Mouse (Mus musculus) WW6 (cell line): Measurements from ENCODE around the gene Bmyc.
"Not testable (repeated sequence)": the region's sequence is repeated elsewhere in the genome, so short reads cannot be mapped to it uniquely, and the experiment has no call there.

ENCODE experiments used
- DNase-seq: peaks from one replicate; pipeline ENCODE4 v3.0.0-alpha.2; 2013; ENCODE audit warnings: low read depth, low spot score

Bmyc gene

DNA sequence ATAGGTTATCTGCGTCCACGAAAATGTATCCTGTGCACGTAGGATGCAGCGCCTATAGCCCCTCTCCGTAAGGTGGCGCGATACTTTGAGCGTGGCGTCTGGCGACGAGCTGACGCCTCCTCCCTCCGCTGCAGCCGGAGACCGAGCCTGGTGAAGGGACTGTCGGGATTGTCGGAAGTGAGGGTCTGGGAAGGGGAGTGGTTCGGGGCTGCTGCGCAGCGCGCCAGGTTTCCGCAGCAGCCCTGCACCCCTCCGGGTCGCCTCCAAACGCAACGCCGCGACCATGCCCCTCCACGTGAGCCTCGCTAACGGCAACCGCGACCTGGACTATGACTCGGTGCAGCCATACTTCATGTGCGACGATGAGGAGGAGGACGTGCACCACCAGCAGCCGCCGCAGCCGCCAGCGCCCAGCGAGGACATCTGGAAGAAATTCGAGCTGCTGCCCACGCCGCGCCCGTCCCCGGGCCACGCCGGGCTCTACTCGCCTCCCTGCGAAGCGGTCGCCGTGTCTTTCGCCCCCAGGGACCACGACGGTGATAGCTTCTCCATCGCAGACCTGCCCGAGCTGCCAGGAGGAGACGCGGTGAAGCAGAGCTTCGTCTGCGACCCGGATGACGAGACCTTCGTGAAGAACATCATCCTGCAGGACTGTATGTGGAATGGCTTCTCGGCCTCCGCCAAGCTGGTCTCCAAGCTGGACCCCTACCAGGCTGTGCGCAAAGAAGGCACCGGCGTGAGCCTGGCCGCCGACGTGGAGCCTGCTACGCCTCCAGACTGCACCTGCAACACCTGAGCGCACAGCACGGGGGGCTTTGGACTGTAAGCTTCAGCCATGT is at the start of gene Bmyc:
Gene Bmyc, plus strand, starts transcription at position 97 of the 839 bp plus-strand sequence.
- DNase-seq = peak; percentile 70

DNA sequence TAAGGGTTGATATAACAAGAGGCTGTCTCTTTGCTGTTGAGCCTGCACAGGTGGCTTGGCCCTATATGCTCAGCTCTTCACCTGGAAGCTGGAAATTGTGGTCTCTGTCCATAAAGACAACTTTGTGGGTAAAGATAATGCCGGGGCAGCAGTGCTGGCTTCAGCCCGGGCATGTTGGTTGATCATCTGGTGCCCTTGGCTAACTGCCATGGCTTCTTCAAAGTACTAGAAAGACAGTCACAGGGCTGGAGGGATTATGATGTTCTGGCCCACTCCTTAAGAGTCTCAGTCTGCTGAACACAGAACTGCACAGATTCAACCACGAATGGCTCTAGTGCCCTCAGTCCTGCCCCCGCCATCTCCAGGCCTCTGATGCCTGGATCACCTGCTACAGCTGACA is 49.3 kb upstream of the Bmyc start:
- DNase-seq = no peak

DNA sequence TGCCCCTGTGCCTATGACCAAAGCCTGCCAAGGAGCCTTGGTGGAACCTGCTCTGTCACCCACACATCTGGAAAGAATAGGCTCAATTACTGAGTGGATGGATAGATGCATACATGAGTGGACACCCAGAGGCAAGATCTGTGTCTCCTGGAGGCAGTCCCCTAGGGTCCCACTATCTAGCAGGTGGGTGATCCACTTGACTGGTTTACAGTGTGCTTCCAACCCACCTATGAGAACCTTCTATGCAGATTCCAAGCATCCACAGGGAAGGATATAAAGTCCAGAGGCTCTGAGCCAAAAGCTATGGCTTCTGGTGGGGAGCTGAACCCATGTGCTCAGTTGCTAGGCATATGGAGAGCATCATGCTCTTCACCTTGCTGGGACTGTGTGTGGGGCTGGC is 48.9 kb upstream of the Bmyc start, which contains the start of gene Lcn5:
Gene Lcn5, plus strand, starts transcription at position 301 of the 400 bp plus-strand sequence.
- DNase-seq = no peak

DNA sequence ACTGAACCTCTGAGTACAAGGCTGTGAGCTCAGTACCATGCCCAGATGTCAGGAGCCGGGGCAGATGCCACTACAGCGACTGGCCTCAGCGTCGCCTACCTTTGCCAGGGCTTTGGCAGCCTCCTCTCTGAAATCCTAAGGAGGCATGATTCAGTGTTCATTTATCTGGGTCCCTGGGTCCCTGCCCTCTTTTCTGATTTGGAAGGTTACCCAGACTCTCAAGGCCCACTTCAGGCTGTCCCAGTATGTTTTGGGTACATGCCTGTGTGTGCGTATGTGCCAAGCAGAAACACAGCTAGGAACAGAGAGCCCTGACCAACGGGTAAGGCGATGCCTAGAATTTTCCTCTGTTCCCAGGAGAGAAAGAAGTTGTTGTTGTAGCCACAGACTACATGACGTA is 46.3 kb upstream of the Bmyc start:
- no peak for DNase-seq

DNA sequence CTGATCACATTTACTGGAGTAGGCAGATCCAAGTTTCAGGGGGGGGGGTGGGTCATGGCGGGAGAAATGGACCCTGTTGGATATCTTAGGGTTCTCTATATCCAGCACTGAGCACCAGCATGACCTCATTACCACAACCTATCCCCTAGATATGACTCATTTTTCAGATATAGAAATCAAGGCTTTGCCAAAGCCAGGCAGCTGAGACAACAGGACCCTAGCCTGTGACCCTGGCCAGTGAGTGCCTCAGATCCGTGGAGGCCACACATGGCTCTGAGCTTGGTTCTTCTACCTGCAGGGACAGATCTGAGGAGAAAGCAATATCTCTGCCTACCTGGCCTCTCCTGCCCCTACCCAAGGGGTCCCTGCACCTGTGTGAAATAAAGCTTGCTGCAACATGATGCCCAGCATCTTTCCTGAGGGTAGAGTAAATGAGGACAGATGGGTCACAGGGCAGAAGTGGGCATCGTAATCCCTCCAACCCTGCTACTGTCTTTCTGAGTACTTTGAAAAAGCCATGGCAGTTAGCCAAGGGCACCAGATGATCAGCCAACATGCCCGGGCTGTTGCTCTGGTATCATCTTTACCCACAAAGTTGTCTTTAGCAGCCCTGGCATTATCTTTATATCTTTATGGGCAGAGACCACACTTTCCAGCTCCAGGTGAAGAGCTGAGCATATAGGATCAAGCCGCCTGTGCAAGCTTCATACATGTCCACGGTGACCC is 45.1 kb upstream of the Bmyc start:
- no peak for DNase-seq

DNA sequence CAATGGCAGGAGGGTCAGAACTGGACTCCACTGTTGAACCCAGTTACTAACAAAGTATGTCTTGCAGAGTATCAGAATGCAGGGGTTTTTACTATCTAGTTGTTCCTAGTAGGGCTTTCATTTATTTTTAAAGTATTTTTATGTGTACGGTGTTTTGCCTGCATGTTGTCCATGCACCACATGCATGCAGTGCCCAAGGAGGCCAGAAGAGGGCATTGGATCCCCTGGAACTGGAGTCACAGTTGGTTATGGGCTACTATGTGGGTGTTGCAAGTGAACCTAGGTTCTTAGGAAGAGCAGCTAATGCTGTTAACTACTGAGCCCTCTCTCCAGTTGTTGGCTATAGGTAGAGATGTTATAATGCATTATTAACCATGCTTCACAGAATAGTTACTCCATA is 43.0 kb upstream of the Bmyc start:
- DNase-seq = no peak

DNA sequence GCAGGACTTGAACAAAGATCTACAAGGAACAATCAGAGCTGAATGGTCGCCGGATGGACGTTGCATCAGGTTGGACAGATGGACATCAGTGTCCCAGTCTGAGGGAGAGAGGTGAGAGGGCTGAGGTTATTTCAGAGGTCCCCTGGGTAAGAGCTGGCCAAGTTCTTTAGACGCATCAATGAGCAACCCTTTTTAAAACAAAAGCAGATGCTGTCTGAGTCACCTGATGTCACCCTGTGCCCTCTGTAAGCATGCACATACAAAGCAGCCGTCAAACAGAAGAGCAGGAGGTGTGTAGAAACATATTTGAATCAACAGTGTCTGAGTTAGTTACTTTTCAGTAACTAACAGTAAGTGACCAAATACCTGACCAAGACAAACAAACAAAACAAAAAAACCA is 42.4 kb upstream of the Bmyc start:
- no peak for DNase-seq

DNA sequence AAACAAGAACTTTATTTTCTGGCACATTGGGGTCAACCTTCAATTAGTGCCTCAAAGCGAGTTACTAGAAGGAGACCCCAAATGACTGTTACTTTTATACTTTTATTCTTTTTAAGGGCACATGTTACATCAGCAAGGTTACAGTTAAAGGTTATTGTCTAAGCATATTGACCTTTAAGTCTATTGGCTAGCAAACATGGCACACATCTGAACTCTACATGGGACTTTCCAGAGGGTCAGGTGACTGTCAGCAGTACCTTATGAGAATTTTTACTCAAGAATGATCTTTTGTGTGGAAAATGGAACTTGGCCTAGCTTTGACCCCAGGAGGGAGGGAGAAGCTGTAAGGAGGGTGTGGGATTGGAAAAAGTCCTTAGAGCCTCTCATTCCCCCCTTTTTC is 40.0 kb upstream of the Bmyc start:
- no peak for DNase-seq

DNA sequence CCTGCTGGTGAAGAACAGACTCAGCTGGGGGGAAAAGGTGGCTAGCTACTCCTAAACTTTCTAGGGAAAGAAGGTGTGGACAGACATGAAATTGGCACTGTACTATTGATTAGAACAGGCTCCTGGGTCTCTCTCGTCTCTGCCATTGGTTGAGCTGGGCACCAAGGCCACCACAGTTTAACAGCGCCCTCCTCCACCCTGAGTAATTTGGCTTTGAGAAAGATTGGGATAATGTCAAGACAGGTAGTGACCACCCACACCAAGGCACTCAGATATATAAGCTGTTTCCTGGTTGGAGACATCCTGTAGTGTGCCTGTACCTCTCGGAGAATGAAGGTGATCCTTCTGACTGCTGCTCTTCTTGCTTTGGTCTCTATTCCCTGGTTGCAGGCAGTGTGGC is 30.1 kb upstream of the Bmyc start, which contains the start of gene Lcn6:
Gene Lcn6, plus strand, starts transcription at position 301 of the 400 bp plus-strand sequence.
- no peak for DNase-seq

DNA sequence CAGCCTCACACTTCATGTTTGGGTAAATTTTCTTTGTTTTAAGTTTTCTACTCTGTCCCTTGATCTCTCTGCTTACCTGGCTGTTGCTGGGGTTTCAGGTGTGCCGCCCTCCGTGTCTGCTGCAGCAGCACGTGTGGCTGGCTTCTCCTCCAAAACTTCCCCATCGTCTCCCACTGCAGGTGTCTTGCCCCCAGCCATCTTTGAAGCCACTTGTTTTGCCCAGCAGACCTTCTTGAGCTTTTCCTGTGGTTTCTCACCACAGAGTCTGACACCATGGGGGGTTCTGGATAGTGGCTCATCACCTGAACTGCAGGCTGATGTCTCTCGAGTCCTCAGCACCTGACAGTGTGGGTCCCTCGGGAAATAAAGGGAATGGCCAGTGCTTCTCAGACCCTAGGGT is 27.0 kb upstream of the Bmyc start:
- no peak for DNase-seq

DNA sequence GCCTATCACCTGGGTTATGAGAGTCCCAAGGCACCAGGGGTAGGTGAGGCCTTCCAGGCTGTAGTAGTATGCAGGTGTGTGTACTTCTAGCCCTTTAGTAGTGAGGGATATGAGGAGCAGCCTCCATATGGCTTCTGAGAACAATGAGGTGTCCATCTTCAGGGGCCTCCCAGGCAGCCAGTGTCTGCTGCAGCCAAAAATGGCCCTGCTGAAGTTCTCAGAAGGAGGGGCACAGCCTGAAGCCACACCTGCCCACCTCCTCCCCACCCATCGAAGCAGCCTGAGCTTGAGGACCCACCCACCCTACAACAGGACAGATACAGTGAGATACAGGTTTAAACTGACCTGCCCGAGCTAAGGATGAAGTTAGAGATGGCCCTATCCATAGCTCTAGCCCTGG is 24.1 kb upstream of the Bmyc start, which contains the start of gene Lcn10:
Gene Lcn10, plus strand, starts transcription at position 301 of the 400 bp plus-strand sequence.
- DNase-seq = no peak

DNA sequence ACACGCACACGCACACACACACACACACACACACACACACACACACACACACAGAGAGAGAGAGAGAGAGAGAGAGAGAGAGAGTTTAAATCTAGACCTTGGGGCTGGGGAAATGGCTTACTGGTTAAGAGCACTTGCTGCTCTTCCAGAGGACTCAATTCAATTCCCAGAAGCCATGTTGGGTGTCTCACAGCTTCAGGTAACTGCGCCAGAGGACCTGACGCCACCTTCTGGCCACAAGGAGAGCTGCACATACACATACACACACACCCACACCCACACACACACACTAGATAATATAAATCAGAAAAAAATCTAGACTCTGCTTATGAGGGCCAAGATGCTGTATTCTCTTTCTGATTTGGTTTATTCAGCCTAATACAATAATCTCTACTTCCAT is 19.6 kb upstream of the Bmyc start:
- DNase-seq = no peak

DNA sequence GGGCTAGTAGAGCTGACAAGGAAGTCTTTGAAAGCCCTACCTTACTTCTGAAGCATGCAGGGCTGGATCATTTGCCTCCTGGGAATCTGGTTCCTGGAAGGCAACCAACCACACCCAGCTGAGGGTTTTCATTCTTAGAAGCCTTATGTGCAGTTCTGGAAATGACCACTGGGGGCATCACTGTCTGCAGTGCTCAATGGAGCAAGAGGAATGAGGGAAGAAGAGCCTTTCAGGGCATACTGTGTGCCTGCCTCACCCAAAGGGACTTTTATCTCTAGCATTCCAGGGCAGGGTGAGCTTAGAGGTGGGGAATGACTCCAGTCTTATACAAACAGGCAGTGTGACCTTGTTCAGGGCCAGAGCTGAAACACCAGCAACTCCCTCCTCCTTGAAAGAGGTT is 11.9 kb upstream of the Bmyc start:
- DNase-seq = peak; percentile 54

DNA sequence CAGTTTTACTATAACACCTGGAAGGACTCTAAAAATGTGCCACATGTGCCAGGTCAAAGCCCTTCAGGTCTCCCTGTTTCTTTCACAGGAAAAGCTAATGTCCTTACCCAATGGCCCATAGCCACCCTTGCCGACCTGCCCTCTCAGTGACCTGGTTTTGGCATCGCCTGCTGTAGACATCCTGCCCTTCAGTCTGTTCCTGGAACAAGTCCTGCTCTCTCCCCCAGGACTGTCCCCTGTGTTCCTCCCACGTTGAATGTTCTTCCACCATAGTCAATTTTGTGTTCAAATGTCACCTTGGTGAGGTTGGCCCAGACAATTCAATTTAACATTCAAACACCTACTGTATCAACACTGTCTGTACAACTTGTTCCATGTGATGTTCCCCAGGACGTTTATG is 9.6 kb upstream of the Bmyc start:
- no peak for DNase-seq

DNA sequence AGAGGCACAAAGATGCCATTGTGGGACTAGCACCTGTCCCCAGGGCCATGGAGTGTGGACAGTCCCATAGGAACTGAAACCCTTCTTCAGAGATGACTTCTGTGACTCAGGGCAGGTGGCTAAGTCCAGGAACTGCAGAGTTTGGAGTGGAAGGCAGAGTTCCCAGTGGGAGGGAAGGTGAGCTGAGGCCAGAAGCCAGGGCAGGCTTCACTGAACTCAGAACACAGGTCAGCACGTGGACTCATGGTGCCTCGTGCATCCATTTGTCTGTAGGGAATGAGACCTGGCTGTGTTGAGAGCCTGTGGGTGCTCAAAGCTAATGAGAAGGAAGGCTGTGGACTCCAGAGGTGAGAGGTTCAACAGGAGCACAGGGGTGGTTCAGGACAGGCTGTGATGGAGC is 7.8 kb upstream of the Bmyc start:
- DNase-seq = no peak

DNA sequence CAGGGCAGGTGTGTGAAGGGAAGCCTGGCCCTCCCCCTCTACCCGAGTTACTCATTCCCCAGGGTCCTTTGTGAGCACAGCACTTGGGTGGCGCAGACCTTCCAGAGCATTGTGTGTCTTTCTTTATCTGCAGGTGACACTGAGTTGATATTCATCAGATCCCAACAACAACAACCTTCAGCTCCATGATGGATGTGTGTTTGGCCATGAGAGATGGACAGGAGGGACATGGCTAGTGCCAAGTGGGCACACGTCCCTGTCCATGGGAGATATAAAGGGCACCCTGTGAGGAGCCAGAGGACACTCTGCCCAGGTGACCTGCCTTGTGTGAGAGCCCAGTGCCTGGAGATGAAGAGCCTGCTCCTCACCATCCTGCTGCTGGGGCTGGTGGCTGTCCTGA is 6.8 kb upstream of the Bmyc start, which contains the start of gene Obp2a:
Gene Obp2a, plus strand, starts transcription at position 301 of the 400 bp plus-strand sequence.
- not testable (repeated sequence) for DNase-seq

DNA sequence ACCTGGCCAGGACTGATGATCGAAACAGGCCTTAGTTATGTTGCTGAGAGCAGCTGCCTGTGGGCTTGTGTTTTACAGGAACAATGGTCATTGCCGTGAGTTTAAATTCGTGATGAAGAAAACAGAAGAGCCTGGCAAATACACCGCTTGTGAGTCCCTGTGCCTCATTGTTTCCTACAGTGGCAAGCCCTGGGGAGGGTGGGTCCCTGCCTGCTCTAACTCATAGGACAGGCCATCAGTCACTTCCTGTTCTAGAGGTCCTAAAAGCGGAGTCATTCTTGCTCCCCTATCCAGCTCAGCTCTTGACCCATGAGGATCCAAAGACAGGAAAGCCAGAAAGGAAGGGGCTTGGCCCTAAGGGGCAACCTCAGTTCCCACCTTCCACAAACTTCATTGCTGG is 5.5 kb upstream of the Bmyc start:
- DNase-seq = no peak

DNA sequence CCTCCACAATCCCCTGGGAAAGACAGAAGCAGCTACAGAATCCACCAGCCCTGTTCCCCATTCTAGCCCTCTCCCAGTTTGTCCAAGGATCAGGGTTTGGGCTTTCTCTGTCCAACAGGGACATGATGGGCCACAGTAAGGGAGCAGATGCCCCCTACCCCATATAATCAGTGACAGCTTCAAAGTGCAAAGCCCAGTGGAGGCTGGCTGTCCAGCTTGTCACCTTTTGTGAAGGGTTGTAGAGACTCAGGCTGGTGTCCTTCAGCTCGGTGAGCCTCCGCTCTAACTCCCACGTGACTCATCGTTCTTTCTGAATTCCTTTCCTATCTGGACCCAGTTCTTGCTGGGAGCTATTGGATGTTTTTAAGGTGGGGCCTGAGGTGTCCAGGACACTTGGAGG is 2.8 kb upstream of the Bmyc start:
- DNase-seq = no peak

DNA sequence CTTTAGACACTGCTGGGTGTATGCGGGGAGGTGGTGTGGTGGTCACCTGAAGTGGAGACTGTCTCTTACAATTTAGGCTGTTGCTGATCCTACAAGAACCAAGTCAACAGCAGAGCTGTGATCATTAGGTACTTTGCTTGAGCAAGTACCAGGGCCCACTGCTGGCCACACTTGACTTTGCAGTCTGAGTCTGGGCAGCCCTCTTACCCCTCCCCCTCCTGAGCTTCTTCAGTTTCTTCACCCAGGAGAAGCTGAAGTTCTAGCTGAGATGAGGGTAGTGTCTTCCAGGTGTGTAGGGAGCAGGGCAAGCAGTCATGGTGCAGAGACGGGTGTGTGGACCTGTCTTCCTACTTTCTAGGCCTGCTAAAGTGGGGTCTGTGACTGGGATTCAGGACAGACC is 1.6 kb downstream of the Bmyc start:
- no peak for DNase-seq

DNA sequence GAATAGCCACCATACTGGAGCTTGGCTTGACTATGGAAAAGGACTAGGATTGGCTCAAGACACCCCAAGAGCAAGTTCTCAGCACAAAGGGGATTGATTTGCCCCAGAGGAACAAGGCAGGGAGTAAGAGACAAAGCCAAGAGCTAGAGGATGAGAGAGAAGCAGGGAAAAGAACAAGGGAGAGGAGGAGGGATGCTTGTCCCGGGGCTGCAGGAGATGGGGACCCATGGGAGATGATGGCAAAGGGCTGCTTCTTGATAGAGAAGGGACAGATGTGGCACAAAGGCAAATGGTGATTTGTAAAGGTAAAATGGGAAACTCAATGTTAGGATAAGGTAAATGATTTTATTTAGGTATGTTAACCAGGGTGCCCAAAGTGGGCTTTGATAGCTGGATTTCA is 2.5 kb downstream of the Bmyc start:
- DNase-seq = not testable (repeated sequence)

DNA sequence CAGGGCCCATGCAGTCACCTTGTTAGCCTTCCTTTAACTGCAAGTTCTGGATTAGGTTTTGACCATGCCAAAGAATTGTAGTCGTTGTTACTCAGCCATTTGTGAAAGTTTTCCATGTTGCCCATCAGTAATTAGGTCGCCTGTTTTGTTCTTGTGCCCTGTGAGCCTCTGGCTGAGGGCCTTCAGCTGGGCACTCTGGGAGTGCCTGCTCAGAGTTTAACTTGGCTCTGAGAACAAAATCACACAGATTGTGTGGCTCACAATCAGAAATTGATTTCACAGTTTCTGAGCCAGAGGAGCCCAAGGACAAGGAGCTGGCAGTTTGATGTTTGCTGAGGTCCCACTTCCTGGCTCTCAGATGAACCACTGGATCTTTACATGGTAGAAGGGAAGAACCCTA is 3.3 kb downstream of the Bmyc start:
- DNase-seq = not testable (repeated sequence)

DNA sequence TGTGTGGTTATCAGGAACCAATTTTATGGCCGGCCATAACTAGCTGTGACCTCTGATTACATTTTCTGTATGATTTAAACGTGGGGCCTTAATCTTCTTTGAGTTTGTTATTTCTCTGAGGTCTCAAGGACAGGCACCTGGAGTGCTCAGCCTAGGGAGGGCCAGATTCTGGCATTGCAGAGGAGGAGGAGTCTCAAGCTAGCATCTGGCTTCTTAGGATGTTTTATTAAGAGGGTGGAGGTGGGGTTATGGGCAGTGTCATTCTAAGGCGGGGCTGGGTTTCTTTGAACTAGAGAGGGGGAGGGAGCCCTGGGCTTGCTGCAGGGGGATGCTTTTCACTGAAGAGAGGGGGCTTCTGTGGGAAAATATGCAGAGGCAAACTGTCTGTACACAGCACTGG is 5.1 kb downstream of the Bmyc start:
- DNase-seq = not testable (repeated sequence)

DNA sequence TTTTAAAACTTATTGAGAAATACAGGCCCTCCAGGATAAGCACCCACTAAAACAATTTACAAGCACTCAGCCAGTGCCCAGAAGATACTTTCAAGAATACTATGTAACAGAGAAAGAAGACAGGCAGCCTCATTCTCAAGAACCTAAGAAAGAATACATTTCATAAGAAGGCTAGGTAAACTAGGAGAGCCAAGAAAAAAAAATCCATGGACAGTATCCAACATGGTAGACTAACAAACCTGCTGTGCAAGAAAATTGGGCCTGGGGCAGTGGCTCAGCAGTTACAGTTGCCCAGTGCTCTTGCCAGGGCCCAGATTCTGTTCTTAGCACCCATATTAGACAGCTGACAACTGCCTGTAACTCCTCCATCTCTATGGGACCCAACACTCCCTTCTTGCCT is 10.7 kb downstream of the Bmyc start:
- DNase-seq = no peak
